Mouse (Mus musculus) neural tube, embryonic 14.5 days (tissue): ENCODE results near the gene Rabep1. TPM values are rescaled to one million over a fixed set of nuclear protein-coding genes. Genes with fewer than 3 reads are reported as not detected.
"Not testable (repeated sequence)": the region's sequence is repeated elsewhere in the genome, so short reads cannot be mapped to it uniquely, and the experiment has no call there.

Experiments used
- ATAC-seq: fragments of 200-750 bp; cut with Nextera tagmentation; 2 replicates; pipeline ENCODE4 v1.8.0; 2017; ENCODE audit warnings: low read depth, mild to moderate bottlenecking, moderate TSS enrichment, moderate library complexity
- H3K27ac ChIP-seq: fragments of 300-500 bp; sonication (generic); 2 replicates; pipeline ENCODE4 v1.5.1; 2014; ENCODE audit warnings: low read depth, mild to moderate bottlenecking, control low read depth, low read length, moderate library complexity, mixed read lengths
- H3K27me3 ChIP-seq: fragments of 300-500 bp; sonication (generic); 2 replicates; pipeline ENCODE4 v1.6.1; 2014; ENCODE audit warnings: low read length; ENCODE audit not compliant: control insufficient read depth, insufficient read depth
- H3K36me3 ChIP-seq: fragments of 300-500 bp; sonication (generic); 2 replicates; pipeline ENCODE4 v1.6.1; 2014; ENCODE audit warnings: low read length, mixed read lengths; ENCODE audit not compliant: control insufficient read depth, insufficient read depth
- H3K4me1 ChIP-seq: fragments of 300-500 bp; sonication (generic); 2 replicates; pipeline ENCODE4 v1.6.1; 2014; ENCODE audit warnings: low read length; ENCODE audit not compliant: control insufficient read depth, insufficient read depth
- H3K4me2 ChIP-seq: fragments of 300-500 bp; sonication (generic); 2 replicates; pipeline ENCODE4 v1.6.1; 2014; ENCODE audit warnings: mild to moderate bottlenecking, low read depth, low read length, control low read depth
- H3K4me3 ChIP-seq: fragments of 300-500 bp; sonication (generic); 2 replicates; pipeline ENCODE4 v1.5.1; 2014; ENCODE audit warnings: low read depth, low read length, control low read depth, mixed read lengths
- H3K9ac ChIP-seq: fragments of 300-500 bp; sonication (generic); replicated peaks from 2 replicates; pipeline ENCODE4 v1.6.1; 2014; ENCODE audit warnings: low read depth, mild to moderate bottlenecking, control low read depth, low read length, mixed read lengths
- H3K9me3 ChIP-seq: fragments of 300-500 bp; sonication (generic); 2 replicates; pipeline ENCODE4 v1.6.1; 2016; ENCODE audit warnings: low read length; ENCODE audit not compliant: control insufficient read depth
- WGBS: fragments of 180-500 bp; shearing (Covaris S2); extraction: QIAGEN DNeasy Blood & Tissue Kit; methylation state at CpG from one replicate; pipeline ENCODE4 v1.1.7; 2014; 5-methylcytosine and 5-hydroxymethylcytosine counted together
- polyA plus RNA-seq: library from polyadenylated mRNA; unstranded; fragments of >200 nt; fragmentation: Nextera tagmentation; extraction: Ambion mirVana; gene quantifications from 2 replicates; pipeline ENCODE4 v1.2.1, GENCODE M21; 2014

Gene Rabep1
- polyA plus RNA-seq, 1 experiment from 2014 or later = 80.7 TPM

DNA sequence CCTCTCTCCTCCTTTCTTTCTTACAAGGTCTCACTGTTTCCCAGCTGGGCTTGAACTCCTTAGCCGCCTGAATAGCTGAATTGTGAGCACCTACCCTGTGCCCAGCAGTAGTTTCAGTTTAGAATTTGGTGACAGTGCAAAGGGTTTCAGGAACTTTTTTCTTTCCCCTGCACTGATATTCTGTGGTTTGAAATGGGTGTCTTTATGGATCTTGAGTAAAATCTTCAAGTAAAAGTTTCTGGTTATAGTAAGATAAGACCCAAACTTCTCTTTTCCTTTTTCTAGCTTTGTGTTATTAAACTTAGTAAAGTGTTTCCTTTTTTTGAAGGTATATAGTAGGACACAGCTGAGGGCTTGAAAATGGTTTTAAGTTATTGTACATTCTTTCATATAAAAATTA, 26.5 kb downstream of the Rabep1 start:
- Histone ChIP-seq H3K9me3 (no peaks in the 10 kb centered on the region), H3K9ac (no peak overlapping the region), H3K27ac (no peak overlapping the region), H3K4me1 (peaks cover 10% of the 10 kb centered on the region; the same call in 1 of the 2 replicates), H3K27me3 (no peaks in the 10 kb centered on the region), H3K4me2 (no peak overlapping the region), H3K36me3 (no peaks in the 10 kb centered on the region), H3K4me3 (no peak overlapping the region)
- ATAC-seq = no peak
- WGBS = 93% methylated on average over 1 of the region's 1 CpGs

DNA sequence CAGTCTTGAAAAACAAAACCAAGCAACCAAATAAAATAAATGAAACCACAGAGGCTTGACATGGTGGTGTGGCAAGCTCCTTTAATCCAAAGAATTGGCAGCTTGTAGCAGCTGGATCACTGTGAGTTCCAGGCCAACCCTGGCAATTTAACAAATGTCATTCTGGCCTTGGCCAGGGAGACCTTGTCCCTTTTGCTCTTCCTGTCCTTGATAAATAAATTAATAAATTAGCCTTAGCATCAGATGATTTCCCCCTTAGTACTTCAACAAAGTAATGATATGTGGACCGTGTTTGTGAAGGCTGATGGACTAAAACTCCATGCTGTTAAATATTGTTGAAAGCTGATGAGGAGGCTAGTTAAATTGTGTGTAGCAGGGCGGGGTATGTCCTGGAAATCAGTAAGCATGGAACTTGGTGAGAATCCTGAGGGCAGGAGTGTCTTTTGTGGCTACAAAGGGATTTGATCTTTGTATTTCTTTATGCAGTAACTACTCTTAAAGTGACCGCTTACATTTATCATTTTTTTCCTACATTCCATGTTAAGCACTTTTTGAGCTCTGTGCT, 27.3 kb downstream of the Rabep1 start:
- ATAC-seq = no peak
- H3K4me1 ChIP-seq = peaks cover 10% of the 10 kb centered on the region; the same call in 1 of the 2 replicates
- no peaks in the 10 kb centered on the region for H3K36me3 ChIP-seq
- 93% methylated on average over 3 of the region's 3 CpGs for WGBS
- no peak overlapping the region for H3K4me2 ChIP-seq
- H3K27me3 ChIP-seq = no peaks in the 10 kb centered on the region
- H3K27ac ChIP-seq = no peak overlapping the region
- H3K9me3 ChIP-seq = no peaks in the 10 kb centered on the region
- no peak overlapping the region for H3K9ac ChIP-seq
- no peak overlapping the region for H3K4me3 ChIP-seq

DNA sequence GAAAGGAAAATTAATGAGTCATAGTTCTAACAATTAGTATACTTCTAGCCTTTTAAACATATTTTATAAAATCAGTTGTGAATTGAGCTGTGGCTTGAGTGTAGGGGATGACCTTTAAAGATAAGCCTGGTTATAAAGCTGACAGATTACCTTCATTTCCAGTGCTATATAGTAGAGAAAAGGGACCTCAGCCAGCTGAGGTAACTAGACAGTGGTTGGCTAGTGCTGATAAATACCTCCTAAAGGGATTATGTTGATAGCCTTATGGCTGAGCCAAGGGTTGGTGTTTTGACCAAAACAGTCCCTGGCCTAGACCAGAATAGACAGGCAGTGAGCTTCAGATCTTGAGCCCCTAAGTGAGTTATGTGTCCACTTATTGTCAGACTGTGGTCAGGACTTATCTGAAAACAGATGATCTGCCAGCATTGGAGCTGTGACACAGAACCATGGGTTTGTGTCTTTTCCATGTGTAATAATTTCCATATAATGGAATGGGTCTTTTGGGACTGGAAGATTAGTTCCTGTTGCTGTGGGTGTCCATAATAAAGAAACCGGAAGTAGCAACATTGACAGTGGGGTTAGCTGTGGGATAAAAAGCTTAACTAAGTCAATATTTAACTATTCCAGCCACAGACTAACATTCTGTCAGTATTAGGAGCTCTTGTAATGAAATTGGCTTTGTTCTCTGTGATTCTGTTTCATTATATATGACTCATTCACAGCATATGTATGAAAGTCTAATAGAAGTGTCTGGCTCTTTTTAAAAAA, 29.5 kb downstream of the Rabep1 start:
- H3K9me3 ChIP-seq = no peaks in the 10 kb centered on the region
- no peak overlapping the region for H3K27ac ChIP-seq
- H3K27me3 ChIP-seq = no peaks in the 10 kb centered on the region
- H3K4me2 ChIP-seq = no peak overlapping the region
- ATAC-seq = no peak
- H3K4me1 ChIP-seq = peaks cover 10% of the 10 kb centered on the region; the same call in 1 of the 2 replicates
- no peaks in the 10 kb centered on the region for H3K36me3 ChIP-seq
- H3K9ac ChIP-seq = no peak overlapping the region
- no peak overlapping the region for H3K4me3 ChIP-seq
- 63% methylated on average over 1 of the region's 1 CpGs for WGBS

DNA sequence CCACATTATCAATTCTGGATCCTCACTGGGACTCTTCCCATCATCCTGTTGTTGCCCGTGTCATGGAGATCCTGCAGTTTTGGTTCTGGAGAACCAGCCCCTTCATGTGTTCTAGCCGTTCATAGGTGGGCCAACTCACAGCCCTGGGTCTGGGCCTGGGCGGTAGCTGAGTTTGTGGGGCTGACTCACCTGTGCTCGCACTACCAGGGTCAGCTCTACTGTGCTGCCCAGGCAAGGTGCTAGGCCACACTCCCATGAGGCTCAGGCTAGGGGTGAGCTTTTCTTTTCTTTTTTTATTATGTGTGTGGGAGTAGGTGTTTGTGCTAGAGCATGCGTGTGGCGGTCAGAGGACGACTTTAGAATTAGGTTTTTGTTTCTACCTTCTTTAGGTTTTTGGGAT, 33.1 kb downstream of the Rabep1 start:
- Histone ChIP-seq H3K9me3 (no peaks in the 10 kb centered on the region), H3K4me2 (no peak overlapping the region), H3K9ac (no peak overlapping the region), H3K36me3 (no peaks in the 10 kb centered on the region), H3K4me3 (no peak overlapping the region), H3K27ac (no peak overlapping the region), H3K27me3 (no peaks in the 10 kb centered on the region), H3K4me1 (peaks cover 8% of the 10 kb centered on the region; the same call in 1 of the 2 replicates)
- no peak for ATAC-seq
- 91% methylated on average over 7 of the region's 7 CpGs for WGBS

DNA sequence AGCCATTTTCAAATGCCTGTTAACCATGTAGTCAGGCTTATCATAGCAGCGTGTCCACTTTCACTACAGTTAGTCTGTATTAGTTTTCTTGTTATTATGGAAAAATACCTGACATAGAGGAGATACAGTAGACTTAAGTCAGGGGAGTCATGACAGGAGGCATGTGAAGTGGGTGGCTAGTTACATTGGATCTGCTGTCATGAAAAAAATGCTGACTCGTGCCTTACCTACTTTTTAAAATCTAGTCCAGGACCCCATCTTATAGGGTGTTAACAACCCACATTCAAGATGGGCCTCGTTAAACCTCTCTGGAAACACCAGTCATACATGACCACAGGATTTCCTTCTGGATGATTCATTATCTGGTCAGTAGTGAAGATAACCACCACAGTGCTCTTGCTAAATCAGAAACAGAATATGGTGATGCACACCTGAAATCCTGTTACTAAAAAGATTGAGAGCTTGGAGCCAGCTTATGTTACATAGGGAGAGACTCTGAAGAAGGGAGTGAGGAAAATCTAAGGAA, 38.4 kb downstream of the Rabep1 start:
- H3K9ac ChIP-seq = no peak overlapping the region
- H3K27ac ChIP-seq = no peak overlapping the region
- H3K4me3 ChIP-seq = no peak overlapping the region
- H3K9me3 ChIP-seq = no peaks in the 10 kb centered on the region
- H3K4me1 ChIP-seq = no peaks in the 10 kb centered on the region
- H3K36me3 ChIP-seq = peaks cover 10% of the 10 kb centered on the region
- ATAC-seq = no peak
- H3K4me2 ChIP-seq = no peak overlapping the region
- H3K27me3 ChIP-seq = no peaks in the 10 kb centered on the region
- 98% methylated on average over 3 of the region's 3 CpGs for WGBS

DNA sequence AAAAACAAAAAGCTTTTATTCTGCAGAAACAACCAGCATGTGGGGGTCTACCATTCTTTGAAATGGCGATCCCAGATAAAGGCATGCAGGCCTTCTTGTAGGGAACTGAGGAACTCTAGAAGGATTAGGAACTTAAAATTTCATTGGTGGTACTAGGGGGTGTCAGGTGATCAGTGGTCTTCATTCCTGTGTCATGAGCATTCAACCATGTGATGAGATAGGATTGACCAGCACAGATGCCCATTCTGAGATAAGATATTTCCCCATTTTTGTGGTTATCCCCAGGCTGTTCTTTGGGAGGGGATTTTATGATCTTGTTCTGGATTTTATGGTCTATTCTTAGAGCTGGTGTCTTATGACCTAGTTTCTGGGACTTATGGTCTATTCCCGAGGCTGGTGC, 46.1 kb downstream of the Rabep1 start:
- Histone ChIP-seq H3K27me3 (no peaks in the 10 kb centered on the region), H3K36me3 (peaks cover 20% of the 10 kb centered on the region), H3K9ac (no peak overlapping the region), H3K4me3 (no peak overlapping the region), H3K27ac (no peak overlapping the region), H3K4me1 (no peaks in the 10 kb centered on the region), H3K9me3 (no peaks in the 10 kb centered on the region), H3K4me2 (no peak overlapping the region)
- WGBS = 87% methylated on average over 2 of the region's 2 CpGs
- ATAC-seq = no peak

DNA sequence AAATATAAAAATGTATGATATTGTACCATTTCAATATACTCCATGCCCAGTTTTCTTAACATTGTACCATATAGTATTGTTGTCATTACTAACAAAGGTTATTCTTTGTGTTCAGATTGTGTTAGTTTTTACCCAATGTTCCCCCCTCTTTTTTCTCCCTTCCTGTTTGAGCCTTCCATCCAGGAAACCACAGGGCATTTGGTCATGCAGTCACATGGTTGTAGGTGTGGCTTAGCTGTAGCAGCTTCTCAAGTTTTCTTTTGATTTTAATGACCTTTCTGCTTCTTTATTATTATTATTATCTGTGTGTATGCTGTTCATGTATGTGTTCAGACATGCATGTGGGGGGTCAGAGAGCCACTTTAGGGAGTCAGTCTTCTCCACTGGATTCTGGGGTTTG, 47.0 kb downstream of the Rabep1 start:
- H3K4me2 ChIP-seq = no peak overlapping the region
- no peaks in the 10 kb centered on the region for H3K9me3 ChIP-seq
- no peaks in the 10 kb centered on the region for H3K4me1 ChIP-seq
- H3K27me3 ChIP-seq = no peaks in the 10 kb centered on the region
- peaks cover 19% of the 10 kb centered on the region; the same call in 1 of the 2 replicates for H3K36me3 ChIP-seq
- no peak for ATAC-seq
- no peak overlapping the region for H3K9ac ChIP-seq
- no peak overlapping the region for H3K4me3 ChIP-seq
- no peak overlapping the region for H3K27ac ChIP-seq

DNA sequence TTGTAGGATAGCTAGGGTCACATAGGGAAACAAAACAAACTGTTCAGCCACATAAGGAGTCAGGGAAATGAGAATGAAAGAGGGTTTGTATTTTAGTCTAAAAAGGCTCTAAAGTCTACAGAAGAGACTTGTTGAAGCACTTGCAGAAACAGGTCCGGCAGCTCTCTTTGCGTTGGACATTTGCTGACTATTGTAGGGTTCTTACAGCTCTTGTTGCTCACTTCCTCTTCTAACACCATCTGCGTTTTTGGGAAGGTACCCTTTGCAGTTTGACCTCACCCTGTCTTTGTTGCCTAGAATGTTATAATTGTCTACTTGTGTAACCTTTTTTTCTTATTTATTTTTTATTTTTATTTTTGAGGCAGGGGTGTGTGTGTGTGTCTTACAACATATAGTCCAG, 53.1 kb downstream of the Rabep1 start:
- 92% methylated on average over 3 of the region's 3 CpGs for WGBS
- H3K4me1 ChIP-seq = no peaks in the 10 kb centered on the region
- H3K9me3 ChIP-seq = no peaks in the 10 kb centered on the region
- no peak for ATAC-seq
- H3K4me3 ChIP-seq = no peak overlapping the region
- H3K9ac ChIP-seq = no peak overlapping the region
- H3K27me3 ChIP-seq = no peaks in the 10 kb centered on the region
- H3K27ac ChIP-seq = no peak overlapping the region
- H3K36me3 ChIP-seq = peaks cover 17% of the 10 kb centered on the region; the same call in 1 of the 2 replicates
- no peak overlapping the region for H3K4me2 ChIP-seq

DNA sequence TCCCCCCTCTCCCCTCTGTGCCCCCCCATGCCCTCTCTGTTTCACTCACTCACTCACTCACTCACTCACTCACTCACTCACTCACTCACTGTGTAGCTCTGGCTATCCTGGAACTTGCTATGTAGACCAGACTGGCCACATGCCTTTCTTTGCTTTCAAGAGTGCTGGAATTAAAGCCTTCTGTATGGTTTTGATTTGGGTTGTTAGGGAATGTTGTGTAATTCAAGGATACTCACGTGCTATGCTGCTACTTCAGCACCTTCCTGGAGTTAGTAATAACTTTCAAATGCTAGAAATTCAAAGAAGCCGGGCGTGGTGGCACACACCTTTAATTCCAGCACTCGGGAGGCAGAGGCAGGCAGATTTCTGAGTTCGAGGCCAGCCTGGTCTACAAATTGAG, 53.6 kb downstream of the Rabep1 start:
- not testable (repeated sequence) for H3K27ac ChIP-seq, H3K4me3 ChIP-seq, H3K9ac ChIP-seq, H3K9me3 ChIP-seq, H3K4me1 ChIP-seq, H3K4me2 ChIP-seq, H3K27me3 ChIP-seq, ATAC-seq
- peaks cover 17% of the 10 kb centered on the region; the same call in 1 of the 2 replicates for H3K36me3 ChIP-seq
- 96% methylated on average over 5 of the region's 5 CpGs for WGBS
